Mouse (Mus musculus) urinary bladder, adult 18-20 months (tissue): ENCODE data around the gene Pram1.
"Not testable (repeated sequence)": the region's sequence is repeated elsewhere in the genome, so short reads cannot be mapped to it uniquely, and the experiment has no call there.

Source experiments
- DNase-seq, 2 experiments: peaks; one replicate each; pipeline ENCODE4 v3.0.0; 2022; ENCODE audit warnings: low spot score in 2 of 2, mixed read lengths in 2 of 2

The Pram1 gene

GRCm38 (mm10) chr17:33637516-33638276 lies at the start of gene Pram1:
TSS of gene Pram1 (plus strand) at chr17:33638056.
- no peak for DNase-seq

DNA sequence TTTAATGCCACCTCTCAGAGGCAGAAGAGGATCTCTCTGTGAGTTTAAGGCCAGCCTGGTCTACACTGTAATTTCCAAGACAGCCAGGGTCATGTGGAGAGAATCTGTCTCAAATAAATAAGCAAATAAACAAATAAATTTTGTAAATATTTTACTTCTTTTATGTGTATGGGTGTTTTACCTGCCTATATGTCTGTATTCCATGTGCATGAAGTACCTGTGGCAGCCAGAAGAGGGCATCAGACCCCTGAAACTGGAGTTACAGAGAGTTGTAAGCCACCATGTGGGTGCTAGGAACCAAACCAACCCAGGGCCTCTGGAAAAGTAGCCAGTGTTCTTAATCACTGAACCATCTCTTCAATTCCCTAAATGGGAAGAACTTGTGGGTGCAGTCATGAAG lies 40.6 kb upstream of the Pram1 start:
- no peak for DNase-seq

DNA sequence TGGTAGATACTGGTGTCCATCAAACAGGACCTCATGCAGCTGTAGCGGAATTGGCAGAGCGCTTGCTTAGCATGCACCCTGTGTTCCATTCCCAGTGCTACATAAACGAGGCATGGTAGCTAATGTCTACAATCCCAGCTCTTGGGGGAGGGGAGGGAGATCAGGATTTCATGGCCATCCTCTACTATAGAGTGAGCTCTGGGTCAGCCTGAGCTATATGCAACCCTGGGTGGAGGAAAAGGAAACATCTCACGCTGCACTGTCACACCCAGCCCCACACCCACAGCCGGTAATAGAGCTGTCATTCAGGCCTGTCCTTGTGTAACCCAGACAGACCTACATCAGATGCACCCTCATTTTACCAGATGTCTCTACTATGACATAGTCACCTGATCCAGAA lies 39.4 kb upstream of the Pram1 start:
- no peak for DNase-seq

GRCm38 (mm10) chr17:33599836-33600475 lies 37.9 kb upstream of the Pram1 start:
- no peak for DNase-seq

- DNase-seq, result no peak
Observed at GRCm38 (mm10) chr17:33600831-33601230, 37.0 kb upstream of the Pram1 start.

DNA sequence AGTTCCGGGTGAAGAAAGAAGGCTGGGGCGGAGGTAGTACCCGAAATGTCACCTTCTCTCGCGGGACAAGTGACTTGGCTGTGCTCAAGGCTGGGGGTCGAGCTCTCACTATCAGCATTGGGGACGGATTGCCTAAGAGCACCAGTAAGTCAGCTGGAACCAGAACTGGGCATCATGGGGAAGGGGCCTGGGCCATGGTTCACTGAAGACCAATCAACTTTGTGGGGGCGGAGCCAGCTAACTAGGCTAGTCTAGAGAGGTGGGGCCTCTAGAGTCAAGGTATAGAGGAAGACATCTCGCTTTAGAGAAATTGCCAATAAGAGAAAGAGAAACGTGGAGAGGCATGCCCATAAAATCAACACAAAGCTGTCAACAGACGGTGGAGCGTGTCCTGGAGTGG lies 35.9 kb upstream of the Pram1 start:
- no peak for DNase-seq

- no peak for DNase-seq
Observed at GRCm38 (mm10) chr17:33607273-33607672, 30.6 kb upstream of the Pram1 start.

GRCm38 (mm10) chr17:33610548-33610947 lies 27.3 kb upstream of the Pram1 start:
- DNase-seq, result no peak

GRCm38 (mm10) chr17:33613726-33614125 lies 24.1 kb upstream of the Pram1 start:
- not testable (repeated sequence) for DNase-seq

DNA sequence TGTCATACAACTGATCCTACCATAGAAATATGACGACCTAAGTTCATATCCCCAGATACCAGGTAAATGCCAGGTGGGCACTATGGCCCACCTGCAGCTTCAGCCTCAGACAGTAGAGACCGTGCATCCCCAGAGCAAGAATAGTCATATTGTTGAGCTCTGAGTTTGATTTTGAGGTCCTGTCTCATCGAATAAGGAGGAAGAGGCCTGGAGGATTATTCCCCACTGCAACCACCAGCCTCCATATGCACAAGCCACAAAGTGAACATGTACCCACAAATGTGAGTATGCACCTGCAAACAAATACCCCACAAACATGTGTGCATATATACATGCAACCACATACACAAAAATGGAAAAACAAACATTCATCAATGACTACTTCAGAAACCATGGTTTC lies 10.6 kb upstream of the Pram1 start:
- no peak for DNase-seq

- DNase-seq, result peak; percentile 85 to 88
Observed at GRCm38 (mm10) chr17:33628621-33629486, 9.0 kb upstream of the Pram1 start, which contains the start of gene Zfp414. TSS of gene Zfp414 (plus strand) at chr17:33629090.

DNA sequence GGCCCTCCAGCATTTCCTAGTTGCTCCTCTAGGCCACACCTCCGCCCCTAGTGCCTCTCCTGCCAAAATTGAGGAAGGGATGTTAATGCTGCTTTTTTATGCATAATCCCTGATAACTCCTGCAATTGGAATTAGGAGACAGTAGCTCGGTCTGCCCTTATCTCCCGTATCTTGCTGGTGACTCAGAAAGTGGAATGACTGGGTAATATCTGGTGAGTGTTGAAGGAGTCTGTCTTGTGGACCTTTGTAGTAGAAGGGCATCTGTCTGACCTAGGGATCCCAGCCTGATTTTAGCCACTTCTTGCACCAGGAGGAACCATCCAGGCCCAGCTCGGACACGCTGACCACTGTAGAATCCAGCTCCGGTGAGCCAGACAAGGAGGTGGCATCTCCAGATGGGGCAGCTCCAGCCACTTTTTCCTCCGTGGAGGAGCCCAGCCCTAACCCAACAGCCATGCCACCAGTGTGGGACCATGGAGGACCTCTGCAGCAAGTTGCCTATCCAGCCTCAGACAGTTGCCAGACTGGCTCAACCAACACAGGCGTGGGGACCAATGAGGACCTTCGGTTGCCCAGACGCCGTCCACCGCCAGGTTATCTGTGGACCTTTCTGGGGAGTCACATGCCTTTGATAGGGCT lies 8.2 kb upstream of the Pram1 start:
- no peak for DNase-seq

GRCm38 (mm10) chr17:33630171-33630895 lies 7.5 kb upstream of the Pram1 start:
- DNase-seq, result no peak

DNA sequence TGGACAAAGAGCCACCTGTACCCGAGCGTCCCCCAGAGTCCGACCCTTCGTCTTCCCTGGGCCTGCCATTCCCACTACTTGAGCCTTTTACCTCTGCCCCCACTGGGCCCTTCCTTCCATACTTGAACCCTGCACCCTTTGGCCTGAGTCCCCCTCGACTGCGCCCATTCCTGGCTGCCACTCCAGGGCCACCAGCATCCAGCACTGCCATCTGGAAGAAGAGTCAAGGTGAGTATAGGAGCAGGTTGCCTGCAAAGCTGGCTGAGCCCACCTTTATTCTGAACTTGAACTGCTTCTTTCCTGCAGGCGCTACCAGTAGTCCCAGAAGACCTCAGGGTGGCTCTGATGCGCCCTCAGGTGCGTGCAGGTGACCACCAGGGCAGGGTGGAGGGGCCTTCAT lies 6.6 kb upstream of the Pram1 start:
- no peak for DNase-seq

GRCm38 (mm10) chr17:33631796-33632195 lies 6.1 kb upstream of the Pram1 start:
- DNase-seq, result no peak

DNA sequence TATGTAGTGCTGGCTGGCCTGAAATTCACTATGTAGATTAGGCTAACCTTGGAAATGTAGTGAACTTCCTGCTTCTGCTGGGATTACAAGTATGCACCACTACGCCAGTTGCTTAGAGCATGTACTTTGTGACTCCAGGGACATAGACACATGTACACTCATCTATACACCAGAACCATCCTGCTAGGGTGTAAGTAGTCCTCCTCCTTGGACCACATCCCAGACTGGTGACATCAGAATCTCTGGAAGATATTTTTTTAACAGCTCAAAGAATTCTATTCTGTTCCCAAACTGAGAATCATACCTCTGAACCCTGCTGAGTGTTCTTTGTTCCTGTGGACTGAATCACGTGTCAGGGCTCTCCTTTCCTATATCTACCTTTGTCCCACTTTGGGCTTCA lies 818 bp upstream of the Pram1 start:
- no peak for DNase-seq

DNA sequence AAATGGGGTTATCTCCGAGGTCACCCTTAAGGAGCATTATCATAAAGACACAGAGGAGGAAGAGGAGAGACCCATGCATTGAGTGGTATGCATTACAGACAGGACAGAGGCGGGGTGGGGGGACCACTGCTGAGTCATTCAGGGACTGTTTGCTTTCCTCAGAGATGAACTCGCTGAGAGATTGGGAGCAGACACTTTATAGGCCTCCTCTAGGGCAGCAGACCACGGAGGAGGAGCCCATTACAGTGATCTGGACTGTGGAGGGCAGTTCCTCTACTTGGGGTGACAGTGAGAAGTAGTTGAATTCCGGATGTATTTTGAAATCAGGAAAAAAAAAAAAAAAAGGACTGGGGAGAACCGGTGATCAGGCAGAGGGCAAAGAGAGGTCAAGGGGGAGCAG lies 1.9 kb downstream of the Pram1 start:
- DNase-seq, result no peak

- DNase-seq, result no peak
Observed at GRCm38 (mm10) chr17:33644068-33644467, 6.2 kb downstream of the Pram1 start.

GRCm38 (mm10) chr17:33645073-33645472 lies 7.2 kb downstream of the Pram1 start:
- DNase-seq, result no peak

GRCm38 (mm10) chr17:33649781-33650475 lies 12.1 kb downstream of the Pram1 start:
- DNase-seq, result no peak

GRCm38 (mm10) chr17:33666813-33667212 lies 29.0 kb downstream of the Pram1 start:
- no peak for DNase-seq
